Mouse (Mus musculus) ES-Bruce4 (cell line): Measurements from ENCODE around the gene Wdr60. TPM values are rescaled to one million over a fixed set of nuclear protein-coding genes. Genes with fewer than 3 reads are reported as not detected.

Experiments used
- H3K27ac ChIP-seq: 2 replicates; pipeline ENCODE4 v1.5.1; 2012; ENCODE audit warnings: low read length, inconsistent platforms; ENCODE audit not compliant: insufficient read depth
- H3K27me3 ChIP-seq: 2 replicates; pipeline ENCODE4 v1.6.1; 2012; ENCODE audit warnings: mild to moderate bottlenecking, low read length, inconsistent platforms; ENCODE audit not compliant: control insufficient read depth, poor library complexity, insufficient read depth, severe bottlenecking
- H3K36me3 ChIP-seq: 2 replicates; pipeline ENCODE4 v1.6.1; 2012; ENCODE audit warnings: inconsistent platforms, mild to moderate bottlenecking, low read length, moderate library complexity; ENCODE audit not compliant: control insufficient read depth, poor library complexity, insufficient read depth, severe bottlenecking
- H3K4me1 ChIP-seq: one replicate; pipeline ENCODE4 v1.8.1; 2011; ENCODE audit warnings: low read length; ENCODE audit not compliant: control insufficient read depth, insufficient read depth
- H3K4me3 ChIP-seq: 2 replicates; pipeline ENCODE4 v1.5.1; 2011; ENCODE audit warnings: low read depth, mild to moderate bottlenecking, low read length
- H3K9ac ChIP-seq: 2 replicates; pipeline ENCODE4 v1.6.1; 2012; ENCODE audit warnings: low read depth, mild to moderate bottlenecking, inconsistent platforms; ENCODE audit not compliant: poor library complexity, severe bottlenecking
- H3K9me3 ChIP-seq: replicated peaks from 2 replicates; pipeline ENCODE4 v1.6.1; 2012; ENCODE audit warnings: mild to moderate bottlenecking, low read length, inconsistent platforms; ENCODE audit not compliant: control insufficient read depth, poor library complexity, insufficient read depth, severe bottlenecking
- CTCF ChIP-seq: IDR thresholded peaks from one replicate; pipeline ENCODE4 v1.8.1; 2011; ENCODE audit warnings: low read depth, low read length
- EP300 ChIP-seq: IDR thresholded peaks from 2 replicates; pipeline ENCODE4 v1.6.1; 2011; ENCODE audit warnings: low read depth, low read length; ENCODE audit not compliant: insufficient read depth
- POLR2A ChIP-seq: IDR thresholded peaks from one replicate; pipeline ENCODE4 v1.8.1; 2011; ENCODE audit warnings: low read length; ENCODE audit not compliant: insufficient read depth
- polyA plus RNA-seq: library from polyadenylated mRNA; stranded (reverse); fragments of >200 nt; gene quantifications from 2 replicates; pipeline ENCODE4 v1.2.4, GENCODE M21; 2011; ENCODE audit warnings: low read depth; ENCODE audit not compliant: missing spikeins, insufficient read depth, insufficient read length

Wdr60 gene
- polyA plus RNA-seq, result 4.0 and 9.1 TPM in 2 replicates

DNA sequence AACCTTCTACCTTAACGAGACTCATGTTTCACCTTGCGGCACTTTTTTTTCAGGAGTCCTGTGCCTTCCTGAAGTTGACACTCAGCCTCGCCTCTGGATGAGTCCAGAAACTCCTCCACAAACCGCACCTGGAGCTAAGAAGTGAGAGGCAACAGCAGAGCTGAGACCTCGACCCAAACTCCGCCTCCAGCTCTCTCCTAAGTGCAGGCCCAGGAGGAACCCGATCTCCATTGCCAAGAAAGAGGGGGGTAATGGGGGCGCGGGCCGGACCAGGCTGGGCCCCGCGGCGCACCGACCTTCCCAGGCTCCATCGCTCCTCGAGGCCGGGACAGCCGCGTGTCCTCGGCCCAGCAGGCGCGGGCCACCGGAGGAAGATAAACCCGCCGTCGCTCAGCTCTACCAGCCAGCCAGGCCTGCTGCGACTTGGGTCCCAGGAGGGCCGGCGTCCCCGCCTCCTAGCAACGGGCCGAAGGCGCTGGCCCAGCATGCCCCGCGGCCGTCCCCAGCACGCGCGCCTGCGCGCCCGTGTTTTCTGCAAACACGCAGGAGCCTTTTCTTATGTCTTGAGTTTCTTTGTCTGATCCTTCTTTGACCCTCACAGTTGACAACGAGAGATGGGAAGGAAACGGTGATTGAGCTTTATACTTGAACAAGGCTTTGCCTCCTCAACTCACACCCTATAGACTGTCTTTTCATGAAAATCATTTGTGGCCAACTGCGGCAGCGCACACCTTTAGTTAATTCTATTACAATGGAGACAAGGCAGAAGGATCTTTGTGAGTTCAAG is at the start of gene Wdr60:
Gene Wdr60 (minus strand): TSS at position 468 of the 787 bp plus-strand sequence.
- Histone ChIP-seq H3K9me3 (no peaks in the 10 kb centered on the region), H3K4me3 (peak within 1 kb of the TSS; percentile 81), H3K9ac (peak within 1 kb of the TSS; percentile 86), H3K27me3 (no peaks in the 10 kb centered on the region), H3K4me1 (no peaks in the 10 kb centered on the region), H3K27ac (no peak within 1 kb of the TSS), H3K36me3 (no peaks in the 10 kb centered on the region)
- TF ChIP-seq CTCF (no peak), EP300 (no peak)

DNA sequence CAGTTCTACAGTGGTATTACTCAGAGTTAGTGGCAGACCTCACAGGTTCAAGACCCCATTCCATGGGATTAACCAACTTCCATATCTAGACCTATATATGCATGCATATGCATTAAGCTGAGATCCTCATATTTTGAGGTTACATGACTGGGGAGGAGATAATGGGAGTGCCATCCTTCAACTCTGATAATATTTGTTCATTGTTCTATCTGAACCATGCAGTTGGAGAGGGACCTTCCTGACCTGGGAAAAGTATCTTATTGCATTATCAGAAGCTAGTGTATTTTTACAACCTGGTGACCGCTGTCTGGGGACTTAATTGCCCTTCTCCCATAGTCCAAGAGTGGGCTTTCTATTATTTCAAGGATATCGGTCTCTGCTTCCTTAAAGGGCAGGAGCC is 45.8 kb upstream of the Wdr60 start:
- no peaks in the 10 kb centered on the region for H3K36me3 ChIP-seq
- no peak overlapping the region for H3K4me3 ChIP-seq
- H3K27ac ChIP-seq, result no peak overlapping the region
- no peak for TF ChIP-seq EP300
- TF ChIP-seq CTCF, result no peak
- TF ChIP-seq POLR2A, result no peak
- H3K9me3 ChIP-seq, result no peaks in the 10 kb centered on the region
- H3K9ac ChIP-seq, result no peak overlapping the region
- H3K27me3 ChIP-seq, result no peaks in the 10 kb centered on the region
- no peaks in the 10 kb centered on the region for H3K4me1 ChIP-seq

DNA sequence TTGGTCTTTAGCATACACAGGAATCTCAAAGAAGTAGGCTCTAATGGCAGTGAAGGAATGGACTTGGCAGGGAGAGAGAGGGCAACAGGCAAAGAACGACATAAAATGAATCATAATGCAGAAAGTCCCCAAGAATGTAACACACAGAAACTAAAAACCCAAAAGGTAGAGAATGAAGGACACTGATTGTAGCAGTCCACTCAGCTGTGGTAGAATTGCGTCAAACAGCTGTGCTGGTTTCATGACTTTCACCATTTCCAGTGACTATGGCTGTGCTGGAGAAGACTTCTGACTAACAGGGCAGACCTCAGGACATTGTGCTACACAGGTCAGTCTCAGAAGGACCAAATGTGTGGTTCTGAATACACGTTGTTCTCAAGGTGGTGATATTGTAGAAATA is 45.0 kb upstream of the Wdr60 start:
- no peak overlapping the region for H3K9ac ChIP-seq
- no peak overlapping the region for H3K4me3 ChIP-seq
- no peak overlapping the region for H3K27ac ChIP-seq
- TF ChIP-seq EP300, result no peak
- no peak for TF ChIP-seq CTCF
- TF ChIP-seq POLR2A, result no peak
- H3K4me1 ChIP-seq, result no peaks in the 10 kb centered on the region
- H3K27me3 ChIP-seq, result no peaks in the 10 kb centered on the region
- H3K36me3 ChIP-seq, result no peaks in the 10 kb centered on the region
- H3K9me3 ChIP-seq, result no peaks in the 10 kb centered on the region

DNA sequence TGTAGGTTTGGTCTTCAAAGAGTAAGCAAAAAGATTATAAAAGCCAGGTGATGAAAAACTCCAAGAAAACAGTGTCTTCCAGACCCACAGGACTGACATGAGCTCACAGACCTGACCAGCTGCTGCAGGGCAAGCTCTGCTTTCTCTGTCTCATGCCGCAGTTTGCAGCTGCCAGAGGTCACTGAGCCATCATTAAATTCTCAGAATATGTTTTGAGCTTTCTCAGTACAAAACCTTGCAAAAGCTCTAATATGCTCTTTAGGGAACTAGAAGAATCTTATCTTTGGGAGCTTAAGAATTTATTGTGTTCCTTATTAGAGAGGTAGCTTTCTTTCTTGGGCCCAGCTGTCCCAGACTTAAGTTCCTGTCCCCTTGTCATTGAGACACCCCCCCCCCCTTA is 43.2 kb upstream of the Wdr60 start:
- no peaks in the 10 kb centered on the region for H3K27me3 ChIP-seq
- TF ChIP-seq POLR2A (no peak), CTCF (no peak), EP300 (no peak)
- no peaks in the 10 kb centered on the region for H3K36me3 ChIP-seq
- no peaks in the 10 kb centered on the region for H3K9me3 ChIP-seq
- no peak overlapping the region for H3K4me3 ChIP-seq
- H3K9ac ChIP-seq, result no peak overlapping the region
- no peaks in the 10 kb centered on the region for H3K4me1 ChIP-seq
- no peak overlapping the region for H3K27ac ChIP-seq

DNA sequence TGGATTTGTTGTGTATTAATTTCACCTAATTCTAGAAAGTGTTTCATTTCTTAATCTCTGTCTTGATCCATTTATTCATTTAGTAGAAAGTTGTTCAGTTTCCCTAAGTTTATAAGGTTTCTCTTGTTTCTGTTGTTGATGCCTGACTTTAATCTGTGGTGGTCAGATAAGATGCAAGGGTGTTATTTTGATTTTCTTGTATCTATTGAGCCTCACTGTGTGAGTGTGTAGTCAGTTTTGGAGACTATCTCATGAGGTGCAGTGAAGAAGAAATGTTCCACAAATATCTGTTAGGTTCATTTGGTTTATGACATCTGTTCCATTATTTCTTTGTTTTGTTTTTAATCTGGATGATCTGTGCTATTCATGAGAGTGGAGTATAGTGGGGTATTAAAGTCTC is 39.4 kb upstream of the Wdr60 start:
- Histone ChIP-seq H3K9me3 (no peaks in the 10 kb centered on the region), H3K27me3 (no peaks in the 10 kb centered on the region), H3K36me3 (no peaks in the 10 kb centered on the region), H3K4me1 (no peaks in the 10 kb centered on the region), H3K4me3 (no peak overlapping the region), H3K27ac (no peak overlapping the region), H3K9ac (no peak overlapping the region)
- no peak for TF ChIP-seq CTCF
- TF ChIP-seq EP300, result no peak
- TF ChIP-seq POLR2A, result no peak

DNA sequence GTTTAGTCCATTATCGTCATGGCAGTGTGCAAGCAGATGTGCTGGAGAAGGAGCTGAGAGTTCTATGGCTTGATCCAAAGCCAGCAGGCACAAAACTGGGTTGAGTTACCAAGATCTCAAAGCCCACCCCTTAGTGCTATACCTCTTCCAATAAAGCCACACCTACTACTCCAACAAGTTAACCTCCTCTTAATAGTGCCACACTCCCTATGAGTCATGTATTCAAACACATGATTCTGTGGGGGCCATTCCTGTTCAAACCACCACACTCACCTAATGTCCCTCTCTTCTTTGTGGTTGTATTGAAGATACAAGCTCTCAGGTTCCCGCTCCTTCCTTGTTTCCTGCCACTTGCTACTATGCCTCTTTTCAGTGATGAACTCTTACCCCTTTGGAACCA is 37.1 kb upstream of the Wdr60 start:
- no peaks in the 10 kb centered on the region for H3K4me1 ChIP-seq
- no peak overlapping the region for H3K27ac ChIP-seq
- TF ChIP-seq POLR2A (no peak), EP300 (no peak), CTCF (no peak)
- H3K4me3 ChIP-seq, result no peak overlapping the region
- no peaks in the 10 kb centered on the region for H3K27me3 ChIP-seq
- no peaks in the 10 kb centered on the region for H3K36me3 ChIP-seq
- no peak overlapping the region for H3K9ac ChIP-seq
- H3K9me3 ChIP-seq, result no peaks in the 10 kb centered on the region
